13 mouse cellular contexts compared by ENCODE assay signal in the genomic region with DNA sequence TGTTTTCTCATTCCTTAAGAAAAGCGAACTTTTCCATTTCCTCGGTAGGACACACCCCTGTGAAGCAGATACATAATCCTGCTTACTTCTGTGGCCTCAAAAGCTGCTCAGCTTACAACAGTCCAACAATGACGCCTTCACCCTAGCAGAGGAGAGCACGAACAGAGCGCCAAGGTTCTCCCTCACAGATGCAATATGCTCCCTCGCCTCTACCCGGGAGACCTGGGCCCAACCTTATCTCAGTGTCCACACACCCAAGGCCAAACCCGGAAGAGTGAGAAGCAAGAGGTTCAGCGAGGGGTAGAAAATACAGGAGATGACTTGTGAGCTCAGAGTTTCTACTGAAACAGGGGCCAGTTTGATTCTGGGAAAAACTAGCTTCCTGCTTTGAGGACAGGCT. TPM values are rescaled to one million over a fixed set of nuclear protein-coding genes. Genes with fewer than 3 reads are reported as not detected.
DNase-seq lines count a peak whose midpoint lies in the region; ATAC-seq and TF ChIP-seq lines count a peak whose summit lies in the region.
"Had no signal": no experiment of that assay in that cellular context is flagged by ENCODE, and none has a peak within 500 bp of the region (broad histone marks: within the 10 kb centered on the region; RNA-seq: fewer than 3 reads in every experiment).

No protein-coding gene starts in this region.

- H3K4me2 ChIP-seq in kidney, embryonic 15.5 days, result no peak overlapping the region
- no peak overlapping the region for H3K4me2 ChIP-seq in embryonic facial prominence, embryonic 15.5 days (replicated peaks)
- peak overlapping the region; percentile 49 for H3K4me2 ChIP-seq in liver, embryonic 14.5 days (ENCODE audit: low read depth)
- H3K4me2 ChIP-seq: hindbrain, embryonic 15.5 days had no signal

- peak; percentile 52; the same call in 1 of the 2 replicates for TF ChIP-seq EP300 in liver, embryonic 14.5 days (IDR thresholded peaks at IDR 0.05; ENCODE audit: low read depth)

- H3K36me3 ChIP-seq in kidney, embryonic 15.5 days, result no peaks in the 10 kb centered on the region
- H3K36me3 ChIP-seq in embryonic facial prominence, embryonic 15.5 days, result no peaks in the 10 kb centered on the region
- H3K36me3 ChIP-seq in liver, embryonic 14.5 days (replicated peaks; ENCODE audit: control insufficient read depth, insufficient read depth, low read depth), result no peaks in the 10 kb centered on the region
- H3K36me3 ChIP-seq: hindbrain, embryonic 15.5 days had no signal

- 74% methylated on average over 9 of the region's 9 CpGs for WGBS in kidney, embryonic 15.5 days
- WGBS in embryonic facial prominence, embryonic 15.5 days, result 59% methylated on average over 9 of the region's 9 CpGs
- WGBS in liver, embryonic 14.5 days (ENCODE audit: insufficient replicate concordance), result 16% methylated on average over 9 of the region's 9 CpGs

- no peaks in the 10 kb centered on the region for H3K9me3 ChIP-seq in kidney, embryonic 15.5 days (replicated peaks)
- no peaks in the 10 kb centered on the region for H3K9me3 ChIP-seq in embryonic facial prominence, embryonic 15.5 days (replicated peaks)
- H3K9me3 ChIP-seq in liver, embryonic 14.5 days (ENCODE audit: control insufficient read depth, low read length), result no peaks in the 10 kb centered on the region
- H3K9me3 ChIP-seq: hindbrain, embryonic 15.5 days had no signal

- peaks cover 7% of the 10 kb centered on the region; the same call in 1 of the 2 replicates for H3K27me3 ChIP-seq in kidney, embryonic 15.5 days
- no peaks in the 10 kb centered on the region; the same call in 1 of the 2 replicates for H3K27me3 ChIP-seq in embryonic facial prominence, embryonic 15.5 days
- H3K27me3 ChIP-seq in liver, embryonic 14.5 days (ENCODE audit: control insufficient read depth, insufficient read depth, low read length), result no peaks in the 10 kb centered on the region
- H3K27me3 ChIP-seq: hindbrain, embryonic 15.5 days had no signal

- H3K4me1 ChIP-seq in kidney, embryonic 15.5 days, result 0 out of 2 replicates have a peak, but pooled peaks cover 5% of the 10 kb centered on the region
- H3K4me1 ChIP-seq in embryonic facial prominence, embryonic 15.5 days, result no peaks in the 10 kb centered on the region
- peaks cover 16 to 49% of the 10 kb centered on the region in 2 experiments for H3K4me1 ChIP-seq in liver, embryonic 14.5 days (replicated peaks; ENCODE audit: control insufficient read depth in 2 of 2, insufficient read depth in 2 of 2, low read length in 1 of 2)
- H3K4me1 ChIP-seq: hindbrain, embryonic 15.5 days had no signal

- ATAC-seq in kidney, embryonic 15.5 days (replicated peaks; ENCODE audit: low FRiP score), result no peak
- ATAC-seq in embryonic facial prominence, embryonic 15.5 days (ENCODE audit: insufficient number of reproducible peaks, low FRiP score, low TSS enrichment, low read depth), result no peak
- peak; percentile 63 for ATAC-seq in liver, embryonic 14.5 days (ENCODE audit: insufficient read depth)

- H3K27ac ChIP-seq in kidney, embryonic 15.5 days, result 0 out of 2 replicates have a peak overlapping the region, but pooled peaks have one; percentile 10
- H3K27ac ChIP-seq in embryonic facial prominence, embryonic 15.5 days (replicated peaks), result peak overlapping the region; percentile 61
- H3K27ac ChIP-seq in liver, embryonic 14.5 days, result peak overlapping the region; percentile 58
- H3K27ac ChIP-seq: hindbrain, embryonic 15.5 days had no signal

- no peak overlapping the region for H3K9ac ChIP-seq in kidney, embryonic 15.5 days
- no peak overlapping the region for H3K9ac ChIP-seq in embryonic facial prominence, embryonic 15.5 days
- H3K9ac ChIP-seq in liver, embryonic 14.5 days (replicated peaks), result peak overlapping the region; percentile 14
- H3K9ac ChIP-seq: hindbrain, embryonic 15.5 days had no signal

- no peak for TF ChIP-seq CTCF in liver, embryonic 14.5 days (IDR thresholded peaks at IDR 0.05; ENCODE audit: low read depth)

- DNase-seq in kidney, adult 8-10 months, result no peak
- DNase-seq in liver, embryonic 14.5 days (ENCODE audit: low read depth in 3 of 3, low spot score in 3 of 3), result peak; percentile 60 to 69 (median 61)
- DNase-seq in frontal cortex, postnatal 14 days (ENCODE audit: low spot score in 2 of 2), result no peak
- DNase-seq in right cerebral cortex, postnatal 36 days (ENCODE audit: low spot score in 2 of 2), result no peak
- DNase-seq in ovary, postnatal 36 days (ENCODE audit: low spot score), result no peak
- DNase-seq: adrenal gland, postnatal 25 days; cerebellum, adult 9-11 months; heart, postnatal 14 days; kidney, adult 9 months; lung, adult 2 months had no signal

- H3K4me3 ChIP-seq in kidney, embryonic 15.5 days (replicated peaks), result no peak overlapping the region
- no peak overlapping the region for H3K4me3 ChIP-seq in embryonic facial prominence, embryonic 15.5 days (replicated peaks)
- H3K4me3 ChIP-seq in liver, embryonic 14.5 days (ENCODE audit: insufficient read depth in 1 of 2, low read depth in 2 of 2, low read length in 2 of 2), result peak overlapping the region in 1 of 2 experiments; percentile 15; a peak in 1 of 4 replicates
- H3K4me3 ChIP-seq: hindbrain, embryonic 15.5 days had no signal

RNA-seq across cellular contexts. Expression of a gene that starts 3.8 kb away (rescaled TPM):
- polyA plus RNA-seq in kidney, embryonic 15.5 days (2015; fragmentation: Nextera tagmentation; extraction: Ambion mirVana), result 7.5 and 8.0 TPM in 2 replicates
- polyA plus RNA-seq in embryonic facial prominence, embryonic 15.5 days (2015; fragmentation: Nextera tagmentation; extraction: Ambion mirVana), result 6.7 and 8.8 TPM in 2 replicates
- 0.14 and 0.28 TPM in 2 replicates for polyA plus RNA-seq in liver, embryonic 14.5 days (2012; rRNA removed)
- polyA plus RNA-seq in liver, embryonic 14.5 days (2014; fragmentation: Nextera tagmentation; extraction: Ambion mirVana), result 0.11 and 0.13 TPM in 2 replicates

RNA-seq across cellular contexts. Expression of a gene that starts 18.7 kb away (rescaled TPM):
- 26.5 and 27.0 TPM in 2 replicates for polyA plus RNA-seq in kidney, embryonic 15.5 days (2015; fragmentation: Nextera tagmentation; extraction: Ambion mirVana)
- 40.3 and 41.8 TPM in 2 replicates for polyA plus RNA-seq in embryonic facial prominence, embryonic 15.5 days (2015; fragmentation: Nextera tagmentation; extraction: Ambion mirVana)
- 4.5 and 6.2 TPM in 2 replicates for polyA plus RNA-seq in liver, embryonic 14.5 days (2012; rRNA removed)
- polyA plus RNA-seq in liver, embryonic 14.5 days (2014; fragmentation: Nextera tagmentation; extraction: Ambion mirVana), result 8.7 and 9.8 TPM in 2 replicates

Comparison
In these comparisons a context has a peak if more than half of its experiments do, and no peak if none do; other contexts are left out.
1. H3K27ac ChIP-seq: peak in every context shown above with its lines; median percentile 61 in embryonic facial prominence, embryonic 15.5 days; 58 in liver, embryonic 14.5 days; 10 in kidney, embryonic 15.5 days.
2. DNase-seq: peak in liver, embryonic 14.5 days (3 of 3); none in kidney, adult 8-10 months (0 of 2), frontal cortex, postnatal 14 days (0 of 2), right cerebral cortex, postnatal 36 days (0 of 2) and ovary, postnatal 36 days (single experiment).